Mouse (Mus musculus) kidney, adult 2 months (tissue): ENCODE data around the gene Myo18b.

Source experiments
- CTCF ChIP-seq: fragments of 200-500 bp; conservative IDR thresholded peaks from 2 replicates; pipeline ENCODE4 v1.5.1; 2011; ENCODE audit warnings: low read depth, mild to moderate bottlenecking, control low read depth, low read length, moderate library complexity, mixed read lengths; ENCODE audit not compliant: insufficient read depth, insufficient read length
- POLR2A ChIP-seq: fragments of 200-500 bp; IDR thresholded peaks from one replicate; pipeline ENCODE4 v1.6.1; 2011; ENCODE audit warnings: low read depth, low read length, control low read depth

DNA sequence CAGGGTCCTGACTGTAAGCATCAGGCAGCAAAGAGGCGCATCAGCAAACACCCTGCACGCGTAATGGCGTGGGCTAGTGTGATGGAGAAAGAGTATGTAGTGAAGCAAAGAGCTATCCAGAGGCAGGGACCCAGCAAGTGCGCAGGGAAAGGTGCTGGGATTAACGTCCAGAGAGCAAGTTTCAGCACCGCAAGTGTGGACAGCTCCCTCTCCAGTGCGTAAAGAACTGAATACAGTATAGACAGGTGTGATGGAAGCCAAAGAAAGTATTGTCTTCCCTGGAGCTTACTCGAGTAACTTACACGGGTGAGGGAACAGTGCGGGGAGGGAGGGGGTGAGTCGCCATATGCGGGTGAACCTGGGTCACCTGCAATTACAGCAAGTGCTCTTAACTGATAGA lies 71.8 kb downstream of the Myo18b start:
- no peak for TF ChIP-seq CTCF
- no peak for TF ChIP-seq POLR2A
